Mouse (Mus musculus) stomach, embryonic 14.5 days (tissue): ENCODE data around the gene Trim16. TPM values are rescaled to one million over a fixed set of nuclear protein-coding genes. Genes with fewer than 3 reads are reported as not detected.
A peak's percentile ranks its signal among the peaks of the same experiment; 100 is the strongest.

Source experiments
- ATAC-seq: fragments of 200-750 bp; cut with Nextera tagmentation; 2 replicates; pipeline ENCODE4 v1.8.0; 2017; ENCODE audit warnings: low read depth, moderate TSS enrichment; ENCODE audit not compliant: insufficient number of reproducible peaks, insufficient read depth, low FRiP score
- H3K27ac ChIP-seq: fragments of 300-500 bp; sonication (generic); 2 replicates; pipeline ENCODE4 v1.5.1; 2014; ENCODE audit warnings: mild to moderate bottlenecking, low read length, moderate library complexity, mixed read lengths
- H3K27me3 ChIP-seq: fragments of 300-500 bp; sonication (generic); 2 replicates; pipeline ENCODE4 v1.6.1; 2014; ENCODE audit warnings: low read length, control low read depth, mixed read lengths; ENCODE audit not compliant: control insufficient read depth, insufficient read depth
- H3K36me3 ChIP-seq: fragments of 300-500 bp; sonication (generic); 2 replicates; pipeline ENCODE4 v1.6.1; 2014; ENCODE audit warnings: mild to moderate bottlenecking, control low read depth, low read length, moderate library complexity, mixed read lengths; ENCODE audit not compliant: control insufficient read depth, insufficient read depth
- H3K4me1 ChIP-seq: fragments of 300-500 bp; sonication (generic); 2 replicates; pipeline ENCODE4 v1.6.1; 2014; ENCODE audit warnings: low read length, control low read depth, mixed read lengths; ENCODE audit not compliant: control insufficient read depth, insufficient read depth
- H3K4me2 ChIP-seq: fragments of 300-500 bp; sonication (generic); replicated peaks from 2 replicates; pipeline ENCODE4 v1.6.1; 2014; ENCODE audit warnings: low read depth, low read length, control low read depth
- H3K4me3 ChIP-seq: fragments of 300-500 bp; sonication (generic); 2 replicates; pipeline ENCODE4 v1.5.1; 2014; ENCODE audit warnings: low read depth, low read length, control low read depth
- H3K9ac ChIP-seq: fragments of 300-500 bp; sonication (generic); replicated peaks from 2 replicates; pipeline ENCODE4 v1.6.1; 2014; ENCODE audit warnings: low read depth, mild to moderate bottlenecking, control low read depth, low read length, moderate library complexity, mixed read lengths
- H3K9me3 ChIP-seq: fragments of 300-500 bp; sonication (generic); 2 replicates; pipeline ENCODE4 v1.6.1; 2016; ENCODE audit warnings: low read depth, low read length, control low read depth; ENCODE audit not compliant: control insufficient read depth
- WGBS: fragments of 180-500 bp; shearing (Covaris S2); extraction: QIAGEN DNeasy Blood & Tissue Kit; methylation state at CpG from one replicate; pipeline ENCODE4 v1.1.7; 2014; 5-methylcytosine and 5-hydroxymethylcytosine counted together
- polyA plus RNA-seq: library from polyadenylated mRNA; unstranded; fragments of >200 nt; fragmentation: Nextera tagmentation; extraction: Ambion mirVana; gene quantifications from 2 replicates; pipeline ENCODE4 v1.2.1, GENCODE M21; 2014

Gene Trim16
- polyA plus RNA-seq, 1 experiment from 2014 or later = 19.1 TPM

- Histone ChIP-seq H3K36me3 (no peaks in the 10 kb centered on the region; the same call in 1 of the 2 replicates), H3K4me3 (no peak overlapping the region), H3K9ac (no peak overlapping the region), H3K27me3 (no peaks in the 10 kb centered on the region), H3K9me3 (no peaks in the 10 kb centered on the region), H3K4me2 (no peak overlapping the region), H3K27ac (no peak overlapping the region), H3K4me1 (peaks cover 5% of the 10 kb centered on the region; the same call in 1 of the 2 replicates)
- ATAC-seq = no peak
- WGBS = 75% methylated on average over 3 of the region's 3 CpGs
Measured at GRCm38 (mm10) chr11:62845730-62846129, 25.7 kb downstream of the Trim16 start.

- Histone ChIP-seq H3K9ac (no peak within 1 kb of the TSS), H3K27ac (peak within 1 kb of the TSS; percentile 66), H3K9me3 (no peaks in the 10 kb centered on the region), H3K4me3 (no peak within 1 kb of the TSS), H3K4me1 (peaks cover 5% of the 10 kb centered on the region; the same call in 1 of the 2 replicates), H3K27me3 (no peaks in the 10 kb centered on the region), H3K4me2 (peak within 1 kb of the TSS; percentile 34; the same call in 1 of the 2 replicates), H3K36me3 (no peaks in the 10 kb centered on the region)
- 0 out of 2 replicates have a peak, but pooled peaks have one; percentile 23 for ATAC-seq
- WGBS = 20% methylated on average over 12 of the region's 12 CpGs
Measured at GRCm38 (mm10) chr11:62846961-62847654, 27.1 kb downstream of the Trim16 start, which contains the start of gene Fbxw10. Gene Fbxw10 (plus strand): TSS chr11:62847069.

- no peak for ATAC-seq
- Histone ChIP-seq H3K4me3 (no peak overlapping the region), H3K27ac (peak overlapping the region; percentile 66; the same call in 1 of the 2 replicates), H3K4me1 (peaks cover 5% of the 10 kb centered on the region; the same call in 1 of the 2 replicates), H3K36me3 (no peaks in the 10 kb centered on the region), H3K9ac (no peak overlapping the region), H3K27me3 (no peaks in the 10 kb centered on the region), H3K9me3 (no peaks in the 10 kb centered on the region), H3K4me2 (no peak overlapping the region)
- WGBS = 64% methylated on average over 4 of the region's 4 CpGs
Measured at GRCm38 (mm10) chr11:62847655-62848191, 27.7 kb downstream of the Trim16 start.

GRCm38 (mm10) chr11:62848301-62848700 lies 28.3 kb downstream of the Trim16 start:
- H3K9ac ChIP-seq = no peak overlapping the region
- H3K4me1 ChIP-seq = peaks cover 5% of the 10 kb centered on the region; the same call in 1 of the 2 replicates
- H3K9me3 ChIP-seq = no peaks in the 10 kb centered on the region
- ATAC-seq = no peak
- no peaks in the 10 kb centered on the region for H3K27me3 ChIP-seq
- H3K4me3 ChIP-seq = no peak overlapping the region
- H3K4me2 ChIP-seq = no peak overlapping the region
- H3K36me3 ChIP-seq = no peaks in the 10 kb centered on the region
- WGBS = 52% methylated on average over 2 of the region's 2 CpGs
- no peak overlapping the region for H3K27ac ChIP-seq

GRCm38 (mm10) chr11:62851199-62851598 lies 31.2 kb downstream of the Trim16 start:
- H3K4me3 ChIP-seq = no peak overlapping the region
- H3K4me1 ChIP-seq = peaks cover 5% of the 10 kb centered on the region; the same call in 1 of the 2 replicates
- H3K9ac ChIP-seq = no peak overlapping the region
- no peak overlapping the region for H3K27ac ChIP-seq
- H3K36me3 ChIP-seq = no peaks in the 10 kb centered on the region
- 81% methylated on average over 1 of the region's 1 CpGs for WGBS
- H3K9me3 ChIP-seq = no peaks in the 10 kb centered on the region
- ATAC-seq = no peak
- H3K4me2 ChIP-seq = no peak overlapping the region
- no peaks in the 10 kb centered on the region for H3K27me3 ChIP-seq

- no peak overlapping the region for H3K4me3 ChIP-seq
- H3K27me3 ChIP-seq = no peaks in the 10 kb centered on the region
- H3K4me1 ChIP-seq = no peaks in the 10 kb centered on the region
- ATAC-seq = no peak
- no peak overlapping the region for H3K27ac ChIP-seq
- H3K9ac ChIP-seq = no peak overlapping the region
- WGBS = 85% methylated on average over 6 of the region's 6 CpGs
- no peaks in the 10 kb centered on the region for H3K36me3 ChIP-seq
- H3K9me3 ChIP-seq = no peaks in the 10 kb centered on the region
- H3K4me2 ChIP-seq = no peak overlapping the region
Measured at GRCm38 (mm10) chr11:62853334-62853733, 33.3 kb downstream of the Trim16 start.

GRCm38 (mm10) chr11:62865562-62865961 lies 45.5 kb downstream of the Trim16 start:
- no peaks in the 10 kb centered on the region for H3K36me3 ChIP-seq
- no peaks in the 10 kb centered on the region for H3K4me1 ChIP-seq
- no peak for ATAC-seq
- no peak overlapping the region for H3K4me2 ChIP-seq
- no peak overlapping the region for H3K4me3 ChIP-seq
- 83% methylated on average over 4 of the region's 4 CpGs for WGBS
- H3K27ac ChIP-seq = no peak overlapping the region
- H3K27me3 ChIP-seq = no peaks in the 10 kb centered on the region
- no peaks in the 10 kb centered on the region for H3K9me3 ChIP-seq
- H3K9ac ChIP-seq = no peak overlapping the region

GRCm38 (mm10) chr11:62866685-62867084 lies 46.7 kb downstream of the Trim16 start:
- no peaks in the 10 kb centered on the region for H3K36me3 ChIP-seq
- no peaks in the 10 kb centered on the region for H3K9me3 ChIP-seq
- ATAC-seq = no peak
- no peaks in the 10 kb centered on the region for H3K4me1 ChIP-seq
- no peak overlapping the region for H3K4me2 ChIP-seq
- no peak overlapping the region for H3K27ac ChIP-seq
- H3K27me3 ChIP-seq = no peaks in the 10 kb centered on the region
- H3K9ac ChIP-seq = no peak overlapping the region
- no peak overlapping the region for H3K4me3 ChIP-seq
- WGBS = 77% methylated on average over 7 of the region's 7 CpGs
